Mouse (Mus musculus) neural tube, embryonic 12.5 days (tissue): ENCODE measurements at regions not wholly inside any gene's neighbourhood (a gene's known extent, or its start where the extent isn't known, plus 50 kb on each side); places are given as distances from the start of the nearest gene placed in this dataset.

Experiments
- ATAC-seq: fragments of 200-750 bp; cut with Nextera tagmentation; 2 replicates; pipeline ENCODE4 v1.8.0; 2017; ENCODE audit warnings: low read depth, mild to moderate bottlenecking, moderate TSS enrichment, moderate library complexity; ENCODE audit not compliant: low FRiP score
- H3K27ac ChIP-seq: fragments of 300-500 bp; sonication (generic); 2 replicates; pipeline ENCODE4 v1.5.1; 2016
- H3K27me3 ChIP-seq: fragments of 300-500 bp; sonication (generic); replicated peaks from 2 replicates; pipeline ENCODE4 v1.6.1; 2016; ENCODE audit warnings: mild to moderate bottlenecking
- H3K36me3 ChIP-seq: fragments of 300-500 bp; sonication (generic); 2 replicates; pipeline ENCODE4 v1.6.1; 2016; ENCODE audit warnings: mild to moderate bottlenecking
- H3K4me1 ChIP-seq: fragments of 300-500 bp; sonication (generic); 2 replicates; pipeline ENCODE4 v1.6.1; 2016
- H3K4me2 ChIP-seq: fragments of 300-500 bp; sonication (generic); replicated peaks from 2 replicates; pipeline ENCODE4 v1.6.1; 2016; ENCODE audit warnings: mild to moderate bottlenecking
- H3K4me3 ChIP-seq: fragments of 300-500 bp; sonication (generic); 2 replicates; pipeline ENCODE4 v1.5.1; 2016
- H3K9ac ChIP-seq: fragments of 300-500 bp; sonication (generic); 2 replicates; pipeline ENCODE4 v1.6.1; 2016; ENCODE audit warnings: mild to moderate bottlenecking
- H3K9me3 ChIP-seq: fragments of 300-500 bp; sonication (generic); 2 replicates; pipeline ENCODE4 v1.6.1; 2016; ENCODE audit warnings: mild to moderate bottlenecking
- WGBS: fragments of 180-500 bp; shearing (Covaris S2); methylation state at CpG from one replicate; pipeline ENCODE4 v1.1.7; 2016; 5-methylcytosine and 5-hydroxymethylcytosine counted together

GRCm38 (mm10) chr17:47123576-47123975, 113.2 kb upstream of the Ubr2 start:
- Histone ChIP-seq H3K36me3 (no peaks in the 10 kb centered on the region), H3K27me3 (no peaks in the 10 kb centered on the region), H3K4me1 (no peaks in the 10 kb centered on the region), H3K9me3 (no peaks in the 10 kb centered on the region), H3K4me2 (no peak overlapping the region), H3K9ac (no peak overlapping the region), H3K4me3 (no peak overlapping the region), H3K27ac (no peak overlapping the region)
- no peak for ATAC-seq
- 90% methylated on average over 18 of the region's 18 CpGs for WGBS

- WGBS, result 84% methylated on average over 9 of the region's 9 CpGs
- H3K9ac ChIP-seq, result no peak overlapping the region
- H3K9me3 ChIP-seq, result no peaks in the 10 kb centered on the region
- no peaks in the 10 kb centered on the region for H3K4me1 ChIP-seq
- no peaks in the 10 kb centered on the region for H3K27me3 ChIP-seq
- H3K4me2 ChIP-seq, result no peak overlapping the region
- H3K4me3 ChIP-seq, result no peak overlapping the region
- H3K27ac ChIP-seq, result no peak overlapping the region
- ATAC-seq, result no peak
- H3K36me3 ChIP-seq, result no peaks in the 10 kb centered on the region
Observed at GRCm38 (mm10) chr17:47122221-47122620, 111.9 kb upstream of the Ubr2 start.

GRCm38 (mm10) chr17:47118010-47118409, 107.7 kb upstream of the Ubr2 start:
- no peak overlapping the region for H3K4me2 ChIP-seq
- WGBS, result 86% methylated on average over 7 of the region's 7 CpGs
- no peak for ATAC-seq

GRCm38 (mm10) chr17:47115754-47116153, 105.4 kb upstream of the Ubr2 start:
- H3K27me3 ChIP-seq, result no peaks in the 10 kb centered on the region
- no peak overlapping the region for H3K4me2 ChIP-seq
- no peaks in the 10 kb centered on the region for H3K4me1 ChIP-seq
- WGBS, result 46% methylated on average over 13 of the region's 13 CpGs
- no peak for ATAC-seq
- no peak overlapping the region for H3K27ac ChIP-seq
- no peaks in the 10 kb centered on the region for H3K9me3 ChIP-seq
- H3K4me3 ChIP-seq, result no peak overlapping the region
- H3K36me3 ChIP-seq, result no peaks in the 10 kb centered on the region
- no peak overlapping the region for H3K9ac ChIP-seq

More at GRCm38 (mm10) chr17:47118010-47118409, 107.7 kb upstream of the Ubr2 start:
- H3K27me3 ChIP-seq, result no peaks in the 10 kb centered on the region
- H3K36me3 ChIP-seq, result no peaks in the 10 kb centered on the region
- H3K27ac ChIP-seq, result no peak overlapping the region
- no peaks in the 10 kb centered on the region for H3K9me3 ChIP-seq
- no peaks in the 10 kb centered on the region for H3K4me1 ChIP-seq
- H3K4me3 ChIP-seq, result no peak overlapping the region
- H3K9ac ChIP-seq, result no peak overlapping the region

GRCm38 (mm10) chr17:47115141-47115540, 104.8 kb upstream of the Ubr2 start:
- WGBS, result 87% methylated on average over 5 of the region's 5 CpGs
- ATAC-seq, result no peak
- no peak overlapping the region for H3K27ac ChIP-seq

GRCm38 (mm10) chr17:47114736-47115135, 104.4 kb upstream of the Ubr2 start:
- Histone ChIP-seq H3K9ac (no peak overlapping the region), H3K9me3 (no peaks in the 10 kb centered on the region), H3K4me1 (no peaks in the 10 kb centered on the region), H3K4me3 (no peak overlapping the region), H3K4me2 (no peak overlapping the region), H3K36me3 (no peaks in the 10 kb centered on the region), H3K27ac (no peak overlapping the region), H3K27me3 (no peaks in the 10 kb centered on the region)
- ATAC-seq, result no peak
- WGBS, result 81% methylated on average over 7 of the region's 7 CpGs

More at GRCm38 (mm10) chr17:47115141-47115540, 104.8 kb upstream of the Ubr2 start:
- Histone ChIP-seq H3K4me1 (no peaks in the 10 kb centered on the region), H3K9ac (no peak overlapping the region), H3K9me3 (no peaks in the 10 kb centered on the region), H3K4me2 (no peak overlapping the region), H3K36me3 (no peaks in the 10 kb centered on the region), H3K4me3 (no peak overlapping the region), H3K27me3 (no peaks in the 10 kb centered on the region)

- Histone ChIP-seq H3K27ac (no peak overlapping the region), H3K9ac (no peak overlapping the region), H3K4me2 (no peak overlapping the region), H3K36me3 (no peaks in the 10 kb centered on the region), H3K4me1 (no peaks in the 10 kb centered on the region), H3K4me3 (no peak overlapping the region), H3K27me3 (no peaks in the 10 kb centered on the region), H3K9me3 (no peaks in the 10 kb centered on the region)
- no peak for ATAC-seq
- WGBS, result 87% methylated on average over 16 of the region's 16 CpGs
Observed at GRCm38 (mm10) chr17:47112556-47113225, 102.3 kb upstream of the Ubr2 start.

GRCm38 (mm10) chr17:47110836-47111235, 100.5 kb upstream of the Ubr2 start:
- Histone ChIP-seq H3K4me3 (no peak overlapping the region), H3K36me3 (no peaks in the 10 kb centered on the region), H3K4me2 (no peak overlapping the region), H3K4me1 (no peaks in the 10 kb centered on the region), H3K9ac (no peak overlapping the region), H3K27me3 (no peaks in the 10 kb centered on the region), H3K9me3 (no peaks in the 10 kb centered on the region), H3K27ac (no peak overlapping the region)
- 90% methylated on average over 4 of the region's 4 CpGs for WGBS
- ATAC-seq, result no peak

- H3K4me3 ChIP-seq, result no peak overlapping the region
- no peak overlapping the region for H3K27ac ChIP-seq
- no peaks in the 10 kb centered on the region for H3K9me3 ChIP-seq
- no peak overlapping the region for H3K9ac ChIP-seq
- H3K4me1 ChIP-seq, result no peaks in the 10 kb centered on the region
- ATAC-seq, result no peak
- WGBS, result 87% methylated on average over 4 of the region's 4 CpGs
- no peak overlapping the region for H3K4me2 ChIP-seq
- no peaks in the 10 kb centered on the region for H3K36me3 ChIP-seq
- no peaks in the 10 kb centered on the region for H3K27me3 ChIP-seq
Observed at GRCm38 (mm10) chr17:47104328-47104727, 94.0 kb upstream of the Ubr2 start.

- H3K27ac ChIP-seq, result no peak overlapping the region
- H3K9me3 ChIP-seq, result 0 out of 2 replicates have a peak, but pooled peaks cover 2% of the 10 kb centered on the region
- no peaks in the 10 kb centered on the region for H3K27me3 ChIP-seq
- 80% methylated on average over 3 of the region's 3 CpGs for WGBS
- H3K4me1 ChIP-seq, result no peaks in the 10 kb centered on the region
- H3K9ac ChIP-seq, result no peak overlapping the region
- H3K4me2 ChIP-seq, result no peak overlapping the region
- no peaks in the 10 kb centered on the region for H3K36me3 ChIP-seq
- ATAC-seq, result no peak
- no peak overlapping the region for H3K4me3 ChIP-seq
Observed at GRCm38 (mm10) chr17:47095191-47095590, 84.8 kb upstream of the Ubr2 start.

GRCm38 (mm10) chr17:47092076-47092475, 81.7 kb upstream of the Ubr2 start:
- H3K4me1 ChIP-seq, result no peaks in the 10 kb centered on the region
- peaks cover 3% of the 10 kb centered on the region; the same call in 1 of the 2 replicates for H3K9me3 ChIP-seq
- H3K4me3 ChIP-seq, result no peak overlapping the region
- H3K36me3 ChIP-seq, result no peaks in the 10 kb centered on the region
- 89% methylated on average over 9 of the region's 9 CpGs for WGBS
- ATAC-seq, result no peak
- no peaks in the 10 kb centered on the region for H3K27me3 ChIP-seq
- no peak overlapping the region for H3K27ac ChIP-seq
- H3K9ac ChIP-seq, result no peak overlapping the region
- H3K4me2 ChIP-seq, result no peak overlapping the region

GRCm38 (mm10) chr17:47089769-47090168, 79.4 kb upstream of the Ubr2 start:
- H3K9me3 ChIP-seq, result peaks cover 3% of the 10 kb centered on the region; the same call in 1 of the 2 replicates

GRCm38 (mm10) chr17:47069206-47069605, 58.9 kb upstream of the Ubr2 start:
- no peak for ATAC-seq
- H3K4me1 ChIP-seq, result no peaks in the 10 kb centered on the region

More at GRCm38 (mm10) chr17:47089769-47090168, 79.4 kb upstream of the Ubr2 start:
- 91% methylated on average over 3 of the region's 3 CpGs for WGBS
- Histone ChIP-seq H3K9ac (no peak overlapping the region), H3K27me3 (no peaks in the 10 kb centered on the region), H3K4me2 (no peak overlapping the region), H3K4me3 (no peak overlapping the region), H3K27ac (no peak overlapping the region), H3K36me3 (no peaks in the 10 kb centered on the region), H3K4me1 (no peaks in the 10 kb centered on the region)
- ATAC-seq, result no peak

More at GRCm38 (mm10) chr17:47069206-47069605, 58.9 kb upstream of the Ubr2 start:
- Histone ChIP-seq H3K9me3 (no peaks in the 10 kb centered on the region), H3K36me3 (no peaks in the 10 kb centered on the region), H3K4me3 (no peak overlapping the region), H3K27ac (no peak overlapping the region), H3K4me2 (no peak overlapping the region), H3K27me3 (no peaks in the 10 kb centered on the region), H3K9ac (no peak overlapping the region)
- 92% methylated on average over 2 of the region's 2 CpGs for WGBS
